Mouse (Mus musculus): Measurements from ENCODE around the gene Bcl11a. TPM values are rescaled to one million over a fixed set of nuclear protein-coding genes. Genes with fewer than 3 reads are reported as not detected.

Bcl11a gene
- total RNA-seq (2014; fragmentation: Nextera tagmentation) (93.2 and 102 TPM in 2 replicates), total RNA-seq (2017) (20.6 and 25.4 TPM in 2 replicates), polyA plus RNA-seq (2012) (53.5 and 54.9 TPM in 2 replicates)

GRCm38 (mm10) chr11:24077795-24078705 lies at the start of gene Bcl11a:
Bcl11a (plus strand) TSS chr11:24078056.
- Histone ChIP-seq H3K9me3 (replicated peaks) (no peaks in the 10 kb centered on the region), H3K4me3 (ENCODE audit: low read depth, low read length) (peak within 1 kb of the TSS; percentile 76), H3K27me3 (ENCODE audit: insufficient read depth, low read length) (peaks cover 3% of the 10 kb centered on the region; the same call in 1 of the 2 replicates), H3K36me3 (replicated peaks) (peaks cover 17% of the 10 kb centered on the region), H3K4me1 (ENCODE audit: insufficient read depth, low read depth, low read length) (peaks cover 17% of the 10 kb centered on the region)
- no peak for TF ChIP-seq TAL1 (conservative IDR thresholded peaks at IDR 0.05; ENCODE audit: low read depth, low read length)
- no peak for TF ChIP-seq GATA2 (IDR thresholded peaks at IDR 0.05; ENCODE audit: borderline replicate concordance, low read depth, low read length)
- no peak for TF ChIP-seq GATA1 (IDR thresholded peaks at IDR 0.05; ENCODE audit: borderline replicate concordance, low read length)
- TF ChIP-seq POLR2AphosphoS5 (IDR thresholded peaks at IDR 0.05; ENCODE audit: insufficient replicate concordance, low read depth, low read length), result no peak
- no peak for TF ChIP-seq CTCF (IDR thresholded peaks at IDR 0.05; ENCODE audit: low read depth, low read length)
- ATAC-seq (ENCODE audit: extremely low read depth, insufficient number of reproducible peaks, low FRiP score, poor library complexity, severe bottlenecking) (peak; percentile 57), DNase-seq (ENCODE audit: low spot score) (peak; percentile 52)

- Histone ChIP-seq H3K4me3 (ENCODE audit: low read depth, low read length) (no peak overlapping the region), H3K27me3 (ENCODE audit: insufficient read depth, low read length) (peaks cover 50% of the 10 kb centered on the region), H3K9me3 (replicated peaks) (no peaks in the 10 kb centered on the region), H3K36me3 (replicated peaks) (no peaks in the 10 kb centered on the region), H3K4me1 (ENCODE audit: insufficient read depth, low read depth, low read length) (peaks cover 1% of the 10 kb centered on the region; the same call in 1 of the 2 replicates)
- TF ChIP-seq TAL1 (conservative IDR thresholded peaks at IDR 0.05; ENCODE audit: low read depth, low read length) (no peak), CTCF (IDR thresholded peaks at IDR 0.05; ENCODE audit: low read depth, low read length) (no peak), POLR2AphosphoS5 (IDR thresholded peaks at IDR 0.05; ENCODE audit: insufficient replicate concordance, low read depth, low read length) (no peak), GATA2 (IDR thresholded peaks at IDR 0.05; ENCODE audit: borderline replicate concordance, low read depth, low read length) (no peak), GATA1 (IDR thresholded peaks at IDR 0.05; ENCODE audit: borderline replicate concordance, low read length) (no peak)
- no peak for DNase-seq (ENCODE audit: low spot score)
- ATAC-seq (ENCODE audit: extremely low read depth, insufficient number of reproducible peaks, low FRiP score, poor library complexity, severe bottlenecking), result no peak
These were observed 33.8 kb upstream of the Bcl11a start for GRCm38 (mm10) chr11:24044025-24044424.

- ATAC-seq (ENCODE audit: extremely low read depth, insufficient number of reproducible peaks, low FRiP score, poor library complexity, severe bottlenecking) (peak; percentile 28; the same call in 1 of the 2 replicates), DNase-seq (ENCODE audit: low spot score) (peak; percentile 64)
- Histone ChIP-seq H3K9me3 (replicated peaks) (no peaks in the 10 kb centered on the region), H3K4me1 (ENCODE audit: insufficient read depth, low read depth, low read length) (peaks cover 15% of the 10 kb centered on the region), H3K4me3 (ENCODE audit: low read depth, low read length) (peak overlapping the region; percentile 67; the same call in 1 of the 2 replicates), H3K27me3 (ENCODE audit: insufficient read depth, low read length) (peaks cover 39% of the 10 kb centered on the region), H3K36me3 (replicated peaks) (no peaks in the 10 kb centered on the region)
- no peak for TF ChIP-seq GATA1 (IDR thresholded peaks at IDR 0.05; ENCODE audit: borderline replicate concordance, low read length)
- peak; percentile 97 for TF ChIP-seq CTCF (IDR thresholded peaks at IDR 0.05; ENCODE audit: low read depth, low read length)
These were observed 28.4 kb upstream of the Bcl11a start for GRCm38 (mm10) chr11:24049226-24050031.

- DNase-seq (ENCODE audit: low spot score) (no peak), ATAC-seq (ENCODE audit: extremely low read depth, insufficient number of reproducible peaks, low FRiP score, poor library complexity, severe bottlenecking) (no peak)
- Histone ChIP-seq H3K27me3 (ENCODE audit: insufficient read depth, low read length) (peaks cover 36% of the 10 kb centered on the region), H3K36me3 (replicated peaks) (no peaks in the 10 kb centered on the region), H3K4me1 (ENCODE audit: insufficient read depth, low read depth, low read length) (peaks cover 15% of the 10 kb centered on the region), H3K4me3 (ENCODE audit: low read depth, low read length) (no peak overlapping the region), H3K9me3 (replicated peaks) (no peaks in the 10 kb centered on the region)
- TF ChIP-seq GATA1 (IDR thresholded peaks at IDR 0.05; ENCODE audit: borderline replicate concordance, low read length), result no peak
- no peak for TF ChIP-seq CTCF (IDR thresholded peaks at IDR 0.05; ENCODE audit: low read depth, low read length)
- no peak for TF ChIP-seq POLR2AphosphoS5 (IDR thresholded peaks at IDR 0.05; ENCODE audit: insufficient replicate concordance, low read depth, low read length)
- TF ChIP-seq GATA2 (IDR thresholded peaks at IDR 0.05; ENCODE audit: borderline replicate concordance, low read depth, low read length), result no peak
- no peak for TF ChIP-seq TAL1 (conservative IDR thresholded peaks at IDR 0.05; ENCODE audit: low read depth, low read length)
These were observed 27.7 kb upstream of the Bcl11a start for GRCm38 (mm10) chr11:24050032-24050757.

- H3K36me3 ChIP-seq (replicated peaks), result no peaks in the 10 kb centered on the region
- H3K4me1 ChIP-seq (ENCODE audit: insufficient read depth, low read depth, low read length), result peaks cover 17% of the 10 kb centered on the region
- peaks cover 35% of the 10 kb centered on the region for H3K27me3 ChIP-seq (ENCODE audit: insufficient read depth, low read length)
- TF ChIP-seq CTCF (IDR thresholded peaks at IDR 0.05; ENCODE audit: low read depth, low read length) (peak; percentile 10; the same call in 1 of the 2 replicates), POLR2AphosphoS5 (IDR thresholded peaks at IDR 0.05; ENCODE audit: insufficient replicate concordance, low read depth, low read length) (no peak)
- no peak overlapping the region for H3K4me3 ChIP-seq (ENCODE audit: low read depth, low read length)
- ATAC-seq (ENCODE audit: extremely low read depth, insufficient number of reproducible peaks, low FRiP score, poor library complexity, severe bottlenecking) (no peak), DNase-seq (ENCODE audit: low spot score) (no peak)
- no peaks in the 10 kb centered on the region for H3K9me3 ChIP-seq (replicated peaks)
These were observed 25.0 kb upstream of the Bcl11a start for GRCm38 (mm10) chr11:24052882-24053281.

All from G1E (cell line).